Mouse (Mus musculus): Measurements from ENCODE around the gene Zfr. TPM values are rescaled to one million over a fixed set of nuclear protein-coding genes. Genes with fewer than 3 reads are reported as not detected.
"Not testable (repeated sequence)": the region's sequence is repeated elsewhere in the genome, so short reads cannot be mapped to it uniquely, and the experiment has no call there.

Gene Zfr
- polyA plus RNA-seq, 1 experiment, result 30.5 TPM

DNA sequence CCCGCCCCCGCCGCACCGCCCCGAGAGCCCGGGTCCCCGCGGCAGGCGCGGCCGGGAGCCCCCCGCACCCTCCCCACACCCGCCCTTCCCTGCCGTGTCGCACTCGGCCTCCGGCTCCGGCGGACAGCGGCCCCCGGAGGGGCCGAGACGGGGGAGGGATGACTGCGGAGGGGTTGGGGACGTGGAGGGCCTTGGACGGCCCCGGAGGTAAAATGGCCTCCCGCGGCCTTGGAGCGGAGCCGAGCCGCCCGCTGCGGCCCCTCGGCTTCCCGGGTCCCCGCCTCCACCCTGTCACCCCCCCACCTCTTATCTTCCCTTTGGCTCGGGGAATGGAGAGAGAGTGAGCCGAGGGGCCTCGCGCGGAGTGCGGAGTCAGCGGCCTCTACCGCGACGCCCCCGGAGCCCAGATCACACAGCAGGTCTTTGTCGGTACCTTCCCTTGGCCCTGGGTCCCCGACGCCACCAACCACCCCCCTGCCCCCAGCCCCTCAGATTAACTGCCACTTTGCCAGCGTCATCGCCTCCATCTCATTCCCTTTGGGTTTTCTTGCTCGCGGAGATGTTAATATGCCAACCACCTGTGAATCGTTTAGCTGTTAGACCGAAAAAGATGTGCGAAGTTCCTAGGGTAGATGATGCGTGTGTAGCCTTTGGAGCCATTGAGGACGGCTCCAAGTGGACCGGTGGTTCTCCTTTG lies 949 bp downstream of the Zfr start:
- Histone ChIP-seq H3K27me3 (replicated peaks) (no peaks in the 10 kb centered on the region), H3K4me3 (replicated peaks) (peak overlapping the region; percentile 97), H3K4me1 (peaks cover 58% of the 10 kb centered on the region), H3K9me3 (no peaks in the 10 kb centered on the region), H3K36me3 (replicated peaks; ENCODE audit: low read length) (peaks cover 24% of the 10 kb centered on the region)
- no peak for TF ChIP-seq FLI1 (IDR thresholded peaks at IDR 0.05; ENCODE audit: low read length)
- TF ChIP-seq GATA1 (IDR thresholded peaks at IDR 0.05; ENCODE audit: borderline replicate concordance, low read length), result no peak

DNA sequence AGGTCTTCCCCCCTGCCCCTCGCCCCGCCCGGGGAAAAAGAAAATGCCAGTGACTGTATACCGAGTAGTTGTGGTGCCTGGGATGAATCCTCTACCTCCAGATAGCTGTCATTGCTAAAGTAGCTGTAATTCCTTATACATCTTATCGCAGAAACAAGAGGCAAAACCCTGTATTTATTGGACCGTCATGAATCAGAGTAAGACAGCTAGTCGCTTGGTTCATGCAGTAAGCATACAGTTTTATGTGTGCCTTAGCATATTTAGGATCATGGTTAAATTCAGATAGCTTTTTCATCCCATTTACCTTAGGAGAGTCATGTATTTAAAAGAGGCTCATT lies 1.5 kb downstream of the Zfr start:
- TF ChIP-seq GATA1 (IDR thresholded peaks at IDR 0.05; ENCODE audit: borderline replicate concordance, low read length) (no peak), FLI1 (IDR thresholded peaks at IDR 0.05; ENCODE audit: low read length) (no peak)
- H3K4me1 ChIP-seq, result peaks cover 53% of the 10 kb centered on the region
- peak overlapping the region; percentile 97 for H3K4me3 ChIP-seq (replicated peaks)

DNA sequence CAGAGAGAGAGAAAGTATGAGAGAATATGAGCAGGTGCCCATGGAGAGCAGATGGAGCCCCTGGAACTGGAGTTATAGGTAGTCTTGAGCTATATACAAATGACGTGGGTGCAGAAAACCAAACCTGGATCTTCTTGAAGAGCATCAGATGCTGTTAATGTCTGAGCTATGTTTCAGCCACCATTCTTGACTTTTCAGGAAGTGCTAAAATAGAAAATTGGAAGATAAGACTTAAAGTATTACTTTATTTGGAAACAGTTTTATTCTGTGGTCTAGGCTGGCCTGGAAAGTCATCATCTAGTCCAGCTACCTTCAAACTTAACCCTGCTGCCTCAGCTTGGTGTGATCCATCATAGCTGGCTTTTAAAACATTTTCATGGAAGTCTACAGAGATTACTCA lies 7.3 kb downstream of the Zfr start:
- no peaks in the 10 kb centered on the region for H3K9me3 ChIP-seq
- TF ChIP-seq GATA1 (IDR thresholded peaks at IDR 0.05; ENCODE audit: borderline replicate concordance, low read length) (no peak), FLI1 (IDR thresholded peaks at IDR 0.05; ENCODE audit: low read length) (no peak)
- peak overlapping the region; percentile 72 for H3K4me3 ChIP-seq (replicated peaks)
- no peaks in the 10 kb centered on the region for H3K27me3 ChIP-seq (replicated peaks)
- H3K4me1 ChIP-seq, result peaks cover 68% of the 10 kb centered on the region
- peaks cover 50% of the 10 kb centered on the region for H3K36me3 ChIP-seq (replicated peaks; ENCODE audit: low read length)

More for the DNA sequence above, 1.5 kb downstream of the Zfr start:
- no peaks in the 10 kb centered on the region for H3K27me3 ChIP-seq (replicated peaks)
- peaks cover 24% of the 10 kb centered on the region for H3K36me3 ChIP-seq (replicated peaks; ENCODE audit: low read length)
- no peaks in the 10 kb centered on the region for H3K9me3 ChIP-seq

DNA sequence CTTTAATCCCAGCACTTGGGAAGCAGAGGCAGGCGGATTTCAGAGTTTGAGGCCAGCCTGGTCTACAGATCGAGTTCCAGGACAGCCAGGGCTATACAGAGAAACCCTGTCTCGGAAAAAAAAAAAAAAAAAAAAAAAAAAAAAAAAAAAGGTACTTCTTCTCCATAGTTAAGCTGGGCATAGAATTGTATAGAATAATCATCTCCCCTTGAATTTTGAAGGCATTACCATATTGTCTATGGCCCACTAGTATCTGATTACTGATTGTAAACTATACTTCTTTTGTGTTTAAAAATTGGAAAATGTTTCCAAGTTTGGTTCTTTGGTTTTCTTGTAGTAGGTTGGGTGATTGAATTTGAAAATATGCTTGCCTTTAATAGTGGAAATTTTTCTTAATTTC lies 13.2 kb downstream of the Zfr start:
- H3K27me3 ChIP-seq (replicated peaks); H3K4me3 ChIP-seq (replicated peaks); H3K9me3 ChIP-seq: not testable (repeated sequence)
- H3K36me3 ChIP-seq (replicated peaks; ENCODE audit: low read length), result peaks cover 44% of the 10 kb centered on the region
- peaks cover 68% of the 10 kb centered on the region for H3K4me1 ChIP-seq

DNA sequence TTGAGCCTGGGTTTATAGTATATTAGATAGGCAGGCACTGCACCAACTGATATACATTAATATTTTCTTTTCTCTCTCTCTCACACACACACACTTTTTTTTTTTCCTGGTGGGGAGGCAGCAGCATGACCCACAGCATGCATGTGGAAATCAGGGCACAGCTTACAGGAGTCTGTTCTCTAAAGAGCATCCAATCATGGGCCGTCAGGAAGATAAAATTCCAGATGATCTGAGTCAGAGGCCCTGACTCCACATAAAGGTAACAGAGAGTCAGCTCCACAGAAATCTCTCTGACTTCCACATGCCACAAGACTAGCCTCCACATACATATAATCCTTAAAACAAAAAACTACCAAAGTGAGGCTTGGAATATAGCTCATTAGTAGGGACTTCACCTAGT lies 16.9 kb downstream of the Zfr start:
- Histone ChIP-seq H3K27me3 (replicated peaks) (no peaks in the 10 kb centered on the region), H3K4me3 (replicated peaks) (no peak overlapping the region), H3K36me3 (replicated peaks; ENCODE audit: low read length) (peaks cover 57% of the 10 kb centered on the region), H3K4me1 (peaks cover 58% of the 10 kb centered on the region), H3K9me3 (no peaks in the 10 kb centered on the region)
- no peak for TF ChIP-seq FLI1 (IDR thresholded peaks at IDR 0.05; ENCODE audit: low read length)
- no peak for TF ChIP-seq GATA1 (IDR thresholded peaks at IDR 0.05; ENCODE audit: borderline replicate concordance, low read length)

DNA sequence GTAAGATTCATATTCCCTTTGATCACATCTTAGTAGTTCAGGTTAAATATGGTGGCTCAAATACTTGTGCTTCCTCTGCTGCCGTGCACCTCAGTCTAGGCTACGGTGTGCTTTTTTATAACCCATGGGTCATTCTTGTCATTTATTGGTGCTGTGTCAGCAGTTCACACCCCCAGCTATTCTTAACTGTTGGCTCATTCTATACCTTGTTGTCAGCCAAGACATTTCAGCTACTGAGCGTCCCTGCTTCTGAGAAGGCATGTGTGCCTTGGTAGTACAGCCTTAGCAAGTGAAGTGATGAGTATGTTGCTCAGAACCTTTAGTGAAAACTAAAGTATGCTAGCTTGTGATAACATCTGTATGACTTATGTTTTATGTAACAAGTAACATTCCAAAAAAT lies 17.7 kb downstream of the Zfr start:
- no peaks in the 10 kb centered on the region for H3K27me3 ChIP-seq (replicated peaks)
- H3K4me3 ChIP-seq (replicated peaks), result no peak overlapping the region
- TF ChIP-seq GATA1 (IDR thresholded peaks at IDR 0.05; ENCODE audit: borderline replicate concordance, low read length) (no peak), FLI1 (IDR thresholded peaks at IDR 0.05; ENCODE audit: low read length) (no peak)
- H3K9me3 ChIP-seq, result no peaks in the 10 kb centered on the region
- H3K4me1 ChIP-seq, result peaks cover 57% of the 10 kb centered on the region
- peaks cover 61% of the 10 kb centered on the region for H3K36me3 ChIP-seq (replicated peaks; ENCODE audit: low read length)

DNA sequence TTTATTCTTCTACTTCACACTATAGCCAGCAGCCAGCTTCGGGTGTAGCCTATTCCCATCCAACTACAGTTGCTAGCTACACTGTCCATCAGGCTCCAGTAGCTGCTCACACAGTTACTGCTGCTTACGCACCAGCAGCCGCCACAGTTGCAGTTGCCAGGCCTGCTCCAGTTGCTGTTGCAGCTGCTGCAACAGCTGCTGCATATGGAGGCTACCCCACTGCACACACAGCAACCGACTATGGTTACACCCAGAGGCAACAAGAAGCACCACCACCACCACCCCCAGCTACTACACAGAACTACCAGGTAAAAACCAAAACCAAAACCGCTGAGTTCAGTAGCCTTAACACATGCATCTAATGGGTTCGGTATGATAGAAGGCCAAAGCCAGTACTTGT lies 18.7 kb downstream of the Zfr start:
- H3K4me3 ChIP-seq (replicated peaks), result peak overlapping the region; percentile 21
- H3K4me1 ChIP-seq, result peaks cover 65% of the 10 kb centered on the region
- no peaks in the 10 kb centered on the region for H3K27me3 ChIP-seq (replicated peaks)
- TF ChIP-seq GATA1 (IDR thresholded peaks at IDR 0.05; ENCODE audit: borderline replicate concordance, low read length), result no peak
- no peak for TF ChIP-seq FLI1 (IDR thresholded peaks at IDR 0.05; ENCODE audit: low read length)
- peaks cover 72% of the 10 kb centered on the region for H3K36me3 ChIP-seq (replicated peaks; ENCODE audit: low read length)
- H3K9me3 ChIP-seq, result no peaks in the 10 kb centered on the region

DNA sequence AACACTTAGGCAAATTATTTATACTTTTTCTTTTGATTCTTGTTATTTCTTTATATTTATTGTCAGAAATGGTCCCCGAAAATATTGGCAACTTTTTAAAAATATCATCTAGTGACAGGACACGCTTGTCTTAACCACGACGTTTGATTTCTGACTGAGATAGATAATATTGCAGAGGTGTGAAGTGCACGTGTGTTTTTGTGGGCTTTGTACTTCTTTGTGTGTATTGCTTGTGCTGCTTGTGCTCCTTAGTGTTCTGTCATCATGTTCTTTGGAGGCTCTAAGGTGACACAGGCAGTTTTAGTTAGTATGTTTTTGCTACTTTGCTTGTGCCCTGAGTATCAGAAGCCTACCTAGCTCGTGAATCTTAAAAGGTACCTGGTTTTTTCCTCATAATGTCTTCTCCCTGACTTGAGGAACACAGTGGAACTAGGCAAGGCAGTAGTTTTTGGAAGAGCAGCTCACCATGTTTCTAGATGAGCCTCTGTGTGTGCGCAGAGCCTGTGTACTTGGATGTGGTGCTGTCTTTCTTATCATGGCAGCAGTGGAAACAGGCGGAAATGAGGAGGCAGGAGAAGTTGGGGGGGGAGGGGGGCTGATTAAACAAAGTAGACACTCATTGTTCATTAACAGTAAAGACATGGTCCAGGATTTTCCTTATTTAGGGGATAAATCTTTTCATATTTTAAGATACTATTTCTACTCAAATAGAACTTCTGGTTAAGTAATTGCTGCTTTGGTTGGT lies 23.5 kb downstream of the Zfr start:
- Histone ChIP-seq H3K27me3 (replicated peaks) (no peaks in the 10 kb centered on the region), H3K4me1 (peaks cover 56% of the 10 kb centered on the region), H3K9me3 (no peaks in the 10 kb centered on the region), H3K4me3 (replicated peaks) (peak overlapping the region; percentile 73), H3K36me3 (replicated peaks; ENCODE audit: low read length) (peaks cover 84% of the 10 kb centered on the region)
- TF ChIP-seq GATA1 (IDR thresholded peaks at IDR 0.05; ENCODE audit: borderline replicate concordance, low read length) (0 out of 3 replicates have a peak, but pooled peaks have one; percentile 33), FLI1 (IDR thresholded peaks at IDR 0.05; ENCODE audit: low read length) (no peak)

DNA sequence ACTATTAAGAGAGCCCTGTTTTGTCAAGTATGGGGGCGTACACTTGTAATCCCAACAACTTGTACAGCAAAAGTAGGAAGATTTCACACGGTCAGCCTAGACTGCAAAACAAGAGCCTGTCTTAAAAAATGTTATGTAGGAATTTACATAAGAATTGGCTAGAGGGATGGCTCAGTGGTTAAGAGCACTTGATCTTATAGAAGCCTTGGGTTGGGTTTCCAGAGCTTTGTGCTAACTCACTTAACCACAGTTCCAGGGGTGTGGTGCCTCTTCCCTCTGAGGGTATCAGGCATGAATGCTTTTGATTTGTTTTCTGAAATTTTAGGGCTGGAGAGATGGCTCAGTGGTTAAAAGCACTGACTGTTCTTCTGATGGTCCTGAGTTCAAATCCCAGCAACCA lies 29.8 kb downstream of the Zfr start:
- no peaks in the 10 kb centered on the region for H3K27me3 ChIP-seq (replicated peaks)
- H3K36me3 ChIP-seq (replicated peaks; ENCODE audit: low read length), result peaks cover 91% of the 10 kb centered on the region
- H3K9me3 ChIP-seq, result no peaks in the 10 kb centered on the region
- H3K4me1 ChIP-seq, result peaks cover 28% of the 10 kb centered on the region
- no peak overlapping the region for H3K4me3 ChIP-seq (replicated peaks)
- TF ChIP-seq GATA1 (IDR thresholded peaks at IDR 0.05; ENCODE audit: borderline replicate concordance, low read length) (no peak), FLI1 (IDR thresholded peaks at IDR 0.05; ENCODE audit: low read length) (no peak)

DNA sequence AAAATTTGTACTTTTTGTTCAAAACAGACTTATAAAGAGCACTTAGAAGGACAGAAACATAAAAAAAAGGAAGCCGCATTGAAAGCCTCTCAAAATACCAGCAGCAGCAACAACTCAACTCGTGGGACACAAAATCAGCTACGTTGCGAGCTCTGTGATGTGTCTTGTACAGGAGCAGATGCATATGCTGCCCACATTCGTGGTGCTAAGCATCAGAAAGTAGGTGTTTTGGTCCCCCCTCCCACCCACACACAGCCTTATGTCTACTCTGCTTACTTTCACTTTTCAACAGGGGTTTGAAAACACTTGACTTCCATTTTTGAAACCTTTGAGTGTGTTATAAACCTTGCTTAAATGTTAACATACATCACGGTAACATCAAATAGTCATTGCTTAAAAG lies 31.9 kb downstream of the Zfr start:
- no peak for TF ChIP-seq GATA1 (IDR thresholded peaks at IDR 0.05; ENCODE audit: borderline replicate concordance, low read length)
- no peak for TF ChIP-seq FLI1 (IDR thresholded peaks at IDR 0.05; ENCODE audit: low read length)
- Histone ChIP-seq H3K9me3 (no peaks in the 10 kb centered on the region), H3K4me1 (peaks cover 14% of the 10 kb centered on the region), H3K27me3 (replicated peaks) (no peaks in the 10 kb centered on the region), H3K36me3 (replicated peaks; ENCODE audit: low read length) (peaks cover 93% of the 10 kb centered on the region), H3K4me3 (replicated peaks) (no peak overlapping the region)

All from megakaryocyte, embryonic 14.5 days (primary cell).